Mouse (Mus musculus): ENCODE measurements around the gene Ghr.

The Ghr gene

GRCm38 (mm10) chr15:3356073-3356766 lies 227.1 kb downstream of the Ghr start:
- DNase-seq = no peak

- no peak for DNase-seq
Observed at GRCm38 (mm10) chr15:3353696-3354095, 229.6 kb downstream of the Ghr start.

- no peak for DNase-seq
Observed at GRCm38 (mm10) chr15:3349306-3350064, 233.8 kb downstream of the Ghr start.

- no peak for DNase-seq
Observed at GRCm38 (mm10) chr15:3346682-3347081, 236.6 kb downstream of the Ghr start.

GRCm38 (mm10) chr15:3344555-3344954 lies 238.7 kb downstream of the Ghr start:
- DNase-seq = no peak

GRCm38 (mm10) chr15:3341806-3342582 lies 241.3 kb downstream of the Ghr start:
- no peak for DNase-seq

GRCm38 (mm10) chr15:3339847-3340246 lies 243.4 kb downstream of the Ghr start:
- no peak for DNase-seq

- no peak for DNase-seq
Observed at GRCm38 (mm10) chr15:3332517-3332916, 250.8 kb downstream of the Ghr start.

- no peak for DNase-seq
Observed at GRCm38 (mm10) chr15:3331813-3332212, 251.5 kb downstream of the Ghr start.

- DNase-seq = no peak
Observed at GRCm38 (mm10) chr15:3330291-3330690, 253.0 kb downstream of the Ghr start.

GRCm38 (mm10) chr15:3323041-3323440 lies 260.3 kb downstream of the Ghr start:
- DNase-seq = no peak

GRCm38 (mm10) chr15:3319929-3320328 lies 263.4 kb downstream of the Ghr start:
- no peak for DNase-seq

- no peak for DNase-seq
Observed at GRCm38 (mm10) chr15:3316617-3317016, 266.7 kb downstream of the Ghr start.

GRCm38 (mm10) chr15:3312937-3313336 lies 270.4 kb downstream of the Ghr start:
- DNase-seq = no peak

GRCm38 (mm10) chr15:3309856-3310255 lies 273.4 kb downstream of the Ghr start:
- no peak for DNase-seq

- no peak for DNase-seq
Observed at GRCm38 (mm10) chr15:3303426-3303825, 279.9 kb downstream of the Ghr start, which contains the start of gene Ccdc152. Gene Ccdc152 (minus strand): TSS chr15:3303526.

- DNase-seq = no peak
Observed at GRCm38 (mm10) chr15:3300361-3301100, 282.8 kb downstream of the Ghr start.

GRCm38 (mm10) chr15:3297615-3298014 lies 285.7 kb downstream of the Ghr start:
- no peak for DNase-seq

- no peak for DNase-seq
Observed at GRCm38 (mm10) chr15:3295986-3296385, 287.3 kb downstream of the Ghr start.

GRCm38 (mm10) chr15:3293477-3293876 lies 289.8 kb downstream of the Ghr start:
- no peak for DNase-seq

GRCm38 (mm10) chr15:3290435-3290834 lies 292.9 kb downstream of the Ghr start:
- DNase-seq = no peak

GRCm38 (mm10) chr15:3286032-3286431 lies 297.3 kb downstream of the Ghr start:
- DNase-seq = no peak

GRCm38 (mm10) chr15:3281737-3282136 lies 301.6 kb downstream of the Ghr start:
- DNase-seq = no peak

All from kidney, adult 18-20 months (tissue).